Mouse (Mus musculus) kidney, adult 9 months (tissue): ENCODE measurements around the gene 1700001P01Rik.

ENCODE experiments used
- DNase-seq: peaks from one replicate; pipeline ENCODE4 v3.0.0; 2022

1700001P01Rik gene

DNA sequence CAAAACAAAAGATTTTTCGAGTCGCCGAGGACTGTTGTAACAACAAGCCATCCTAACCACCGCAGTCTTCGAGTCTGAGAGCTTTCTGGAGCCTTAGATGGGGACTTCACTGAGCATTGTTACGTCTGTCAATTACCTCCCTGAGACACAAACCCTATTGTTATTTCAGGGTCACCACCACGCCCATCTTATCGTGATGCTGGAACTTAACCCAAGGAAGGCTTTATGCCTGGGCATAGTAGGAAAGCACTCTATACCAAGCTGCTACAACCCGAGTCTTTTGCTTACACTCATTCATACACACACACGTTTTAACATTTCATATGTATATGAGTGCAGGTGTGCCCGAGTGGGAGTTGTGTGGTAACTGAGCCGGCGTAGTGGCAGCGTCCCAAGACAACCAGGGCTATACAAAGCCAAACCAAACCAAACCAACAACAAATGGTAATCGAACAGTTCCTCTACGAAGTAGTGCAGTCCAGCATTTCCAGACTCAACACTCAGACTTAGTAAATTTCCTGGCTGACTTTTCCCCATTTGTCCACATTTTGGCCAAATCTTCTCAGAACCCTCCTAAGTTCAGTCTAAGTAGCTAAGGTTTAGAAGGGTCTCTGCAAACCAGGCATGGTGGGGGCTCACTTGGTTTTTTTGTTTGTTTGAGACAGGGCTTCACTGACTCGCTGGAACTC, at the start of gene 1700001P01Rik:
TSS of gene 1700001P01Rik (minus strand) at position 111 of the 689 bp plus-strand sequence.
- no peak for DNase-seq

DNA sequence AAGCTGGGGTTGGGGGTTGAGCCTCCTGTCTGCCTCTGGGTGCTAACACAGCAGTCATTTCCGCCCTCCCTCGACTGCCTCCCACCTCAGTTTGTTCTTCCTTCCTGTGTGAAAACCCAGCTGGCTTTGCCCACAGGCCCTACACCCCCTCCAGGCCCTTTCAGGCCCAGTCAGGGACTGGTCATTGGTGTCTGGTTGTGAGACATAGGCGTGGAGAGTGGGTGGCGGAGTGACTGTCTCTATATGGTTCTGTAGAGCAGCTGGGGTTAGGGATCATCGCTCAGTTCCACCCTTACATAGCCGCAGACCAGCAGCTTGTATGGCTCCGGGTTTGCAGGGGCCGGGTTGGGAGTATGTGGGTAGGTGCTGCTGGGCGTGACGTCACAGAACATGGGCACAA, 49.6 kb upstream of the 1700001P01Rik start:
- no peak for DNase-seq

DNA sequence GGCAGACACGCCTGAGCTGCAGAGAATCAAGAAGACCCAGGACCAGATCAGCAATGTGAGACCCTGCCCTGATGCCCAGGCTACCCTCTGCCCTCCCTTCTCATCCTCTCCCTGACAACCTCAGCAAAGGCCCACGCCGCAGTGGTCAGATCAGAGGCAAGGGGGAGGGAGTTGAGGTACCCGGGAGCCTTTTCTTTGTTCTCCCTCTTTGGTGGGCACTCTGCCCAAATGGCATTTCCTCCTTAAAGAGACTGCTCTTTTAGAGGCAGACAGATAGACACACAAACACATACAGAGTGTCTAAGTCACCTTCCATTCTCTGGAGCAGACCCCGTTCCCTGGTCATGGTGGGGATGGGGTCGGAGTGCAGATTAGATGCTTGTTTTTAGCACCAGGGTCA, 49.2 kb upstream of the 1700001P01Rik start:
- no peak for DNase-seq

DNA sequence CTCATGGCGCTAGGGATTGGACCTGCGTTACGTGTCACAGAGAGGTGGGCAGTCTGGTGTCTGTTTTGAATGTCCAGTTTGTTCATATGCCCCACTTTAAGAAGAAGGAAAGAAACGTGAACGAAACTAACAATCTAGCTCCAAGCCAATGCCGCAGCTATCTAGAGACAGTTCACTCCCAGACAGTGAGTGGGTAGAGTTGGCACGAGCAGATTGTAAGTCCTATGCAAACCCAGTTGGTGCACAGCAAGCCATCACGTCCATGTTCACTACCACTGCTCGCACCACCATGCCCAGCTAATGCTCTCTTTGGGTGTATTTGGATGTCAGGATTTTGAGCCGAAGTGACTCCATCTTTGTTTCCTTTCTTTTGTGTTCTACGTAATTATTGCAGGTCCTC, 48.5 kb upstream of the 1700001P01Rik start:
- DNase-seq: no peak

DNA sequence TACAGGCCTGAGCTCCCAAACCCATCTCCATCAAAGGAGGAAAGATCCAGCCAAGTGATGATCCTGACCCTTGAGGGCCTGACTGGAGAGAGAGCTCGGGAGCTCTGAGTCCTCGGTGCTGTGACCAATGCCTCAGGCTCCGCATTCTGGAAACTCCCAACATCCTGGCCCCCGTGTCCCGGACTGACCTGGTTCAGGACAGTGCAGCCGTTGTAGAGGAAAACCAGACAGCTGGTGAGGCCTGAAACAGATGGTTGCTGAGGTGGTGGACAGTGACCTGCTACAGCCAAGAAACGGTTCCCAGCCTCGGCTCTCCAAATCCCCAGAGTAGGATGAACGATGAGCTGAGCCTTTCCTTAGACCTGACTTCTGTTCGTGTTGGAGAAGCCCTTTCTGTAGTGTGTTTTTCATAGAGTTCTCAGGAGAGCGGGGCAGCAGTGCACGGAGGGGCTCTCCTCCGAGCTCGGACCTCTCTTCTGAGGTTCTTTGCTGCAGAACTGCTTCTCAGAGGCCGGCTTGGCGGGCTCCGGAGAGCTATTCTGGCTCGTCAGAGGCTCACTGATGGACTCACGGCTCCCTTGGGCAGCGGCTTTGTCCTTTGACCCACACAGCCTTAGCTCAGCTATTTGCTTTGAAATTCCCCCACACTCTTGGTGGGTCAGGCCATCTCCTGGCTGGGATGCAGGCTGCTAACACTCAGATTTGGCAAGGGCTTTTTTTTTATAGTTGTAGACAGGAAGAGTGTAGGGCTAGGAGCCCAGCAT, 47.3 kb upstream of the 1700001P01Rik start:
- peak; percentile 53 for DNase-seq

DNA sequence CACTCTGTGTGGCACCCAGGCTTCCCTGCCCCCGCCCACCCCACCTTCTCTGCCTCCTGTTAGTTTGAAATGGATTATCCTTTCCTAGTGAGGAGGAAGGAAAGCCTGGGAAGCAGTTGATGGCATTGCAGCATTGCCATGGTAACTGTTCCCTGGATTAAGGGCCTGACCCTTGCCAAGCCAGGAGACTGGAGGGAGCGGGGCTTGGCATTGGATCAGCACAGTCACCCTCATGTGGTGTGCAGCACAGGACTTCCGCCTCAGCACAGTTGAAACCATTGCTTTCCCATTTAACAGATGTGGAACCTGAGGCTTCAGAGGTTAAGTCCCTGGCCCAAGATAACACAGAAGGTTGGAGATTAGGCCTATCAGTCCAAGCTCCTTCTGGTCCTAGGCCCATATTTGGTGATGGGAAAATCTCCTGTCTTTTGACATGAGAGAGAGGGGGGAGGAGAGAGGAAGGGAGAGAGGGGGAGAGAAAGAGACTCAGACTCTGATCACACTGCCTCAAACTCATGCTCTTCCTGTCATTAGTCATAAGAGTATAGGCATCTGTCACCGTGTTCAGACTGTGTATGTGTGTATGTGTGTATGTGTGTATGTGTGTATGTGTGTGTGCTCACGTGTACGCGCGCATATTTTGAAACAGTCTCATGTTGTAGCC, 45.8 kb upstream of the 1700001P01Rik start:
- DNase-seq: peak; percentile 50

DNA sequence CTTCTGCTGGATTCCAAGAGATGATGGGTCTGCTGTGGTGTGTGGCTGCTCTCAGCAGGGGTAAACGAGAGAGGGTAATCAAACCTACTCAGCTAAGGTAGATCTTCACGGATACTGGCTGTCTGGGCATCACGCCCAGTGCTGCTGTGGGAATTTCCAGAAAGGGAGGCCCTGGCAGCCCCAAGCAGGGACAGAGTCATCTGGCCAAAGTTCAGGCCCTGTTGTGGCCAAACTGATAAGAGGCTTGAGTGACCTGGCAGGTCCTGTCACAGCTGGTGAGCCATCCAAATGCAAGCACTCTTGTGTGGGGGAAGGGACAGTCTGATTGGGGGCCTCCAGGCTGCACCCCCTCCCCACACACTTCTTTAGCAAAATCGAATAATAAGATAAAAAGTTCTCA, 45.1 kb upstream of the 1700001P01Rik start:
- DNase-seq: peak; percentile 95

DNA sequence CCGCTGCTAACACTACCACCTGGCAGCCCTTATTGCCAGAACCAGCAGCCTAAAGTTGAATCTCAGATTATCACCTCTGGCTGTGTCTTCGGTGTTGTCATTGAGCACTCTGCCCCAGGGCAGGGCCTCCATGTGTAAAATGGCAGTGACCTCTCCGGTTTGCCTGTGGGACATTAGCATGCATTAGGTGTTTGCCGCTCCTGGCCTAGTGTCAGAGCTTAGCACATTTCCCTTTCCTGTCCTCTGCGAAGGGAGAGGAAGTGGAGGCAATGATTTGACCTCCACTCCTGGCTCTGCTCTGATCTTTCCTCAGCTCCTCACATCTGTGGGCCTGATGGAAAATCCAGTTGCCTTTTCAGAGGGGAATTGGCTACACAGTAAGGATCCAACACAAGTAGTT, 44.2 kb upstream of the 1700001P01Rik start:
- DNase-seq: peak; percentile 47

DNA sequence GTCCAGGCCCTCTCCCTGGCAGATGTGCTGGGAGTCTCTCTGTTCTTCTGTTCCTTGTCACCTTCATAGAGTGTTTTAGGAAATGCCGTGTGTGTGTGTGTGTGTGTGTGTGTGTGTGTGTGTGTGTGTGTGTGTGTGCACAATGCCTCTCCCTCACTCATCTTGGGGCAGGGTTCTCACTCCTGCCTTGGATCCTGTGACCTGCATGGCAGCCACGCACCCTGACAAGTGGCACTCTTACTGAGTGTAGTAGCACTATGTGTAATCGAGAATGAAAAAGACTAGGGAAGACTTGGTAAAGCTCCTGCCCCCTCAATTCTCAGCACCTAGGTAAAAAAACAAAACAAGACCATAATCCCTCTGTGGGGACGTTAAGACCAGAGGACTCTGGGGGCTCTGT, 43.4 kb upstream of the 1700001P01Rik start:
- no peak for DNase-seq

DNA sequence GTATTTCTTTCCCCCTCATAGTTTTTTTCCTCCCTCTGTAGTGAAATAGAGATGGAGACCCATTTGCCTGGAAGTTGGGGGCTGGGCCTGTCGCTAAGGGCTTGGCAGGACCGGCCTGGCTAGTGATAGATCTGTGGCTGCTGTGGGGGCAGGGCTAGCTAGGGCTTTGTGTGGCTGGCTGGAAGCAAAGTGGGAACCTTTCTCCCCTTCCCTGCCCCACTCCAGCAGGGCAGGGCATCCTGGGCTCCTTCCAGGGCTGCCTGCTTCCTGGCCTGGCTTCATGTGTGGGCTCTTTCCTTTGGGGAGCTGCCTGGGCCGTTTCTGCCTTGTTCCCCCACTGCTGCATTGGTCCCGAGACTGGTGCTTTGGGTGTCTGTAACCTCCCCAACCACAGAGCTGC, 42.9 kb upstream of the 1700001P01Rik start:
- no peak for DNase-seq

DNA sequence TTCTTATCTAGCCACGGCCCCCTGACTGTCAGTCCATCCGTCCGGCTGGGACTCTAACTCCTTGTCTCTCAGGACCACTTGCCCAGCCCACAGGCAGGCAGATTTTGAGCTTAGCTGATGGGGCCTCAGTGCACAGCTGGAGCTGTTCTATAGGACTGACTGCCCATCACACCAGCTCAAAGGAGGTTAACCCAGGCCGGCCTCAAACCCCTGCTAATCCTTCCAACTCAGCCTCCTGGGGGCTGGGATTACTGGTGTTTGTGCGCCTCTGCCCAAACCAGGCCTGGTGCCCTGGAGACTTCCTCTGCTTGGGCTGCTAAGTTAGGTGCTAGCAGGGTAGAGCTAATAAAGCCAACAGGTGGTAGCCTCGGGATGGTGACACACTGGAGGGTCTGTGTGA, 42.3 kb upstream of the 1700001P01Rik start:
- DNase-seq: no peak

DNA sequence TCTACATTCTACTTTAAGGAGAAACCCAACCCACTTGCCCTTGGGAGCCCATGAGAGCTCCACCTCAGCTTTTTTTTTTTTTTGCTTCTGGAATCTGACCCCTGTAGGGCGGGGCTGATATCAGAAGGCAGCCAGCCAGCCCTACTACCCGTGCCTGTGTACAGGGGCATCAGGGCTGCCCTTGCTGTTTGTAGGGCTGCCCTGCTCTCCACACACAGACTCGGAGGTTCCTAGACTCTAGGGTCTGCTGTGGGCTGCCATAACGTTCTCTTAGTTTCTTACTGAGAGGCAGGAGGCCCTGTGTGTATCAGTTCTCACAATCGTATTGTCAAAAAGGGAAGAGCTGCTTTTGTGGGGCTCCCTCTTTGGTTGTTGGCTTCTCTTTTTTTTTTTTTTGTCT, 41.7 kb upstream of the 1700001P01Rik start:
- DNase-seq: peak; percentile 88

DNA sequence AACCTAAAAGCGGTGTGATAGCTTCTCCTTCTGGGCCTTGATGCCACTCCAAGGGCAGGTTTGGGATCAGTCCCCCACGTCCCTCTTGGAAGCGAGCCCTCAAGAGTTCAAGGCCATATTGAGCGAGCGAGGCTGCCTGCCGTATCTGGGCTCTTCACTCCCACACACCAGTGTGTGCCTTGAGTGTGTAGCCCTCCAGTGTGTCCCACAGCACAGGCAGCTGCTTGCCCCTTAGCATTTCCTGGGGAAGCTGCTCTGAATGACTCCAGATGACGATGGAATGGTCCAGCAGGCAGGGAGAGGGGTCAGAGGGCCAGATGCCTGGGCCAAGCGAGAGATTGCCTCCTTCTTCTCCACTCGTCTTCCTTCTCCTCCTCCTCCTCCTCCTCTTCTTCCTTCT, 41.2 kb upstream of the 1700001P01Rik start:
- DNase-seq: no peak

DNA sequence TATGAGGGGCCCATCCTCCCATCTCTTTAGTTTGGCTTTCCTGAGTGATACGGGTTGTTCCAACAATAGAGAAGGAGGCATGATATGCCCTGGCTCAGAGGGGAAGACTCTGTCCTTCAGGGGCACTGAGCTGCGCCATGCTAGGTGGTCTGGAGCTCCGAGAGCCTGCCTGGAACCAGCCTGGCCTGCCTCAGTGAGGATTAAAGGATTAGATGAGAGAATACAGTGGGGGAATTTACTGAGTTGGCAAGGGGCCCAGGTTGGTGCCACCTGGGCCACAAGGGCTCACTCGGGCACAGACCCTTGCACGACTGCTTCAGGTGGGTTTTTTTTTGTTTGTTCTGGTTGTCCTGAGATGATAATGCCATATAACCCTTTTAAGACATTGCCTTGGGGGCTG, 40.5 kb upstream of the 1700001P01Rik start:
- DNase-seq: no peak

DNA sequence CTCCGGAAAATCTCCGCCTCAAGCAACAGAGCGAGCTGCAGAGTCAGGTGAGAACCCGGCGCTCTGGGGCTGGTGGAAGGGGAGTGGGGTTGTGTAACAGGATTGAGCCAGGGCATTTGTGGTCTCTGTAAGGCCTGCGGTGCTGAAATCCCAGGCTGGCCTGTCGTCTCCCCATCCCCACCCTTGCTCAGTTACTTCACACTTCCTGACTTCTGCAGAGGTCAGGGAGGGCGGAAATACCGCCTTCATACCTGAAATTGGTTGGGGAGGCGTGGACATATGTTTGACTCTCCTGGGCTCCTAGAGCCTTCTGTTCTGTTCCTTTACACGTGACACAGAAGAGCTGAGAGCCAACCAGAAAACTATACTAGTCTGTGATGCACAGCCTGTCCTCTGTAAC, 40.0 kb upstream of the 1700001P01Rik start:
- DNase-seq: no peak

DNA sequence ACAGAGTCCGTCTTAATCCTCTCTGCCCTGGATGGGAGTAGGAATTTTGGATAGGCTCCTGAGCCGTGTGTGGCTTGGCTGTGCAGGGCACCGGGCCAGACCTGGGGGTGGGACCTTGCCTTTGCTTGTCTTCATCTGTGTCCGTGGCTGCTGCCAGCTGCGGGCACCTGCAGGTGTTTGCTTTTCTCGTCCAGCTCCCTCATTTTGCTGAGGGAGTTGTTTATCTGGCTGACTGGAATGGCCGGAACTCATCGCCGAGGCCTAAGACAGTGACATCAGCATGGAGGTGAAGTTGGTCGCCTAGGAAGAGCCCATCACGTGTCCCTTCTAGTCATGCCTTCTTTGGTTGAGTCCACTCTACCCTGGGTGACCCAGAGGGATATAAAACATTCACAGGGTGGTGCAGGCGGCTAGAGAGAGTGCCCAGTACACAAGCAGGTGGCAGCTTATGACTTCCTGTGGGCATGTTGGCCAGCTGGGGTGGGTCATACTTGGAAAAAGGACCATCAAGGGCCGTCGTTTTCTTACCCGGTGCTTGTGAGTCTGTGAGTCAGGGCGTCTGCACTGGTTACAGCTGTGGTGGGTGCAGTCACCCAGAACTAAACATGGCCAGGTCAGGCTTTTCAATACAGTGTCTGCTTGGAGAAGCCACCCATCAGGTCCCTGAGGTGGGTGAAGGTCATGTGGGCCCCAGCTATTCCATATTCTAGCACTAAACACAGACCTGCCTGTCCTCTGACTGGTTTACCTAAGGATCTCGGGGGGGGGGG, 38.2 kb upstream of the 1700001P01Rik start:
- DNase-seq: peak; percentile 82

DNA sequence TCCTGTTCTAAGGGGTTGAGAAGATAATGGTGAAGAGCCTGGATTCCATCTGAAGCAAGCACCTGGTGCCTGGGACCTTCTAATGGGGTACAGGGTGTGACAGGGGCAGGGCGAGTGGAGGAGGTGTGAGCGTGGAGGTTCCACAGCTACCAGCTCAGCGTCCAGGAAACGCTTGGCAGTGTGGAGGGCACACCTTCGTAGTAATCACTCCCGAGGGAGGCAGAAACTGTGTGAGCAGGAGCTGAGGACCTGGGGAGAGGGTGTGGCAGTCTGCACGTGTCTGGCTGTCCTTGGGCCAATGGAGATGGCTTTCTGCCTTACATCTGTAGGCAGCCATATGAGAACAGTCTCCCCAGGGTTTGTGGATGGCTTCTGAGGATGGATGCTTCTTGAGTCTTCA, 37.4 kb upstream of the 1700001P01Rik start:
- no peak for DNase-seq

DNA sequence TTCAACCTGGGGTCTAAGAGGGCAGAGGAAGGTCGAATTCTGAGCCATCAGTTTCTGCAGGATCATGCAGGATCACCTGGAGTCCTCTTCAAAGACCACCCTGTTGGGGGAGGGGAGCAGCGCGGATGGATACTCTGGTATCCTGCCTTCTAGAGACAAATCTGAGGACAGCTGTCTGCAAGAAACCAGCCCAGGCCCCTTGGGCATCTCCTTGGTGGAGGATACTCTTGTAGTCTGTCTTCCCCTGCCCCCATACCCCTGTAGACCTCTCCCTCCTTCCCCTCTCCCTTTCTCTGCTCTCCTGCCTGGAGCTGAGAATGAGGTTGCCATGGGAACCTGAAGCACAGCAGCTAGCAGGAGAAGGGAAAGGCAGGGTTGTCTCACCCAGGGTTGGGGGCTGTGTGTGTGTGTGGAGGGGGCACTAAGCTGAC, 36.8 kb upstream of the 1700001P01Rik start:
- DNase-seq: no peak

DNA sequence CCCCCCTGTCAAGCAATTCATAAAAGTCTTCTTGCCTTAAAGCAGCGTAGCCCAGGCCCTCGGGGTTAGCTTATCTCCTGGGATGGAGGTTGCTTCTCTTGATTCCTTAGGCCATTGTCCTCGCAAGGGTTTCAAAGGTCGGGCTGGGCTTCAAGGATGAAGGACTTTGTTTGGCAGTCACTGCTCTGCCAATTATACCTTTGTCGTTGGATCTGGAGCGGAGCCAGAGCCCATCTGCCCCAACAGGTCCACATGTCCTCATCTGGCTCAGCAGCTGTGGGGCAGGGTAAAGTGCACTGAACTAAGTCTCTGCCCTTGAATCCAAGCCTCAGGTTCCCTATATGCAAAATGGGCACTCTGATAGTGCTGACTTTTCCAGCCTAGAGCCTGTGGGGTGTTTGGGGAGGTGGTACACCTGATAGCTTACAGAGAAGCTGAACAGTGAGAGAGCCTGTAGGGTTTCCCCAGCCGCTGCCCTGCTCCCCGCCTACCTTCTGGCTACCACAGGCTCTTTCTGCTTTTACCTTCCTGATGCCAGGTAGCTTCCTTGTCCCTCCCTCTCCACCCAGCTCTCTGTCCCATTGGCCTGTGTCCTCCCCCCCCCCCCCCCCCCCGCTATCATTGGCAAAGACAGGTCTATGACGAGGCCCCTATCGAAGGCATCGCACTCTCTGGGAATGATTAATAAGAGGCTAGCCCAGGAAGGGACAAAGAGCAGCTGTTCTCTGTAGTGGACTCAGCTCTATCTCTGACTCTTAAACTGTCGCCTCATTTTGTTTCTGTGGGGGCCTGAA, 36.0 kb upstream of the 1700001P01Rik start:
- DNase-seq: peak; percentile 95

DNA sequence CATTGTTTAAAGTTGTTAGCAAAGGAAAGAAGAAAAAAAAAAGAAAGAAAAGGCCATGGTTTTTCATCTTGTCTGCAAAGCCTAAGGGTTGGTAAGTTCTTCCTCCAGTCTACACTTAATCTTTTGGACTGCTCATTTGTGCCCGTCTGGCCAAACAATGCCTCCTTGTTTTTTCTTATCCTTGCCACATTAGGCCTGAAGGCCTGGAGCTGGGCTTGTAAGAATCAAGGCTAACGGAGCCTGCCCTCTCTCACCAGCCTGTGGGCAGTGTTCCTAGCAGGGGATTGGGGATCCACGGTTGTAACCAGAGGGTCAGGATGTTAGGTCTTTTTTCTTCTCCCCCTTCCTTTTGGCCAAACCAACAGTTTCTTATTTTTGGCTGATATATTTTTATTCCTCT, 35.3 kb upstream of the 1700001P01Rik start:
- DNase-seq: peak; percentile 19

DNA sequence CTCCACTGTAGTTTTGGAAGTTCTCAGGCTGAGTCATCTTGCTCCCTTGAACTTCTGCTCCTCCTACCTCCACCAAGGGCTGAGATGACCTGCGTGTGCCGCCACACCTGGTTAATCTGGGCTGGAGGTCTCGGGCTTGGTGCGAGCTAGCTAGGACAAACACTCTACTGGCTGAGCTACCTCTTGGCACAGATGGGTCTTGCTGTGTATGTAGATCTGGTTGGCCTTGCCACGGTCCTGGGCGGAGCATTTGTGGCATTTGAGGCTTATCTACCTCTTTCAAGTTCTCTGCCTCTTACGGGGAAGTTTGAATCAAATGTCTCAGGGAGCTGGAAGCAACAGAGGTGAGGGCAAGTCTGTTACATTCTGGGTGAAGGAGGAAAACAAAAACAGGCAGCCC, 34.6 kb upstream of the 1700001P01Rik start:
- peak; percentile 70 for DNase-seq
